Comparison of ENCODE assay signal across 30 mouse cellular contexts in the genomic region with DNA sequence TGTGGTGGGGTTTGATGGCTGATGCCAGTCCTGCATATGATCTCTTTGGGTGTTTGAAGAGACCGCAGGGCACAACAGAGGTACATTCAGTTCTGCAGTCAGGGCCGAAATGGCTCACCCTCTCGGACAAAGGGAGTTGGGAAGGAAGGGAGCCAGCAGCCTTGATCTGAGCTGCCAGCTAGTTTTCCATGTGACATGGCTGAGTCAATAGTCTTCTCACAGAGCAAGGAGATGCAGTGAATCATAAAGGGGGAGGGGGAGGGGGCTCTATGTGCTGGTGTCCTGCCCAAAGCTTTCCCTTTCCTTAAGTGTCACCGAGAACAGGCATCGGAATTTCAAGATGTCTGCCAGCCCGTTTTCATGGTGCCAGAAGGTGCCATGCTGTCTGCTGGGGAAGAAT. TPM values are rescaled to one million over a fixed set of nuclear protein-coding genes. Genes with fewer than 3 reads are reported as not detected.
DNase-seq lines count a peak whose midpoint lies in the region; ATAC-seq lines count a peak whose summit lies in the region.
"Had no signal": no experiment of that assay in that cellular context is flagged by ENCODE, and none has a peak within 500 bp of the region (broad histone marks: within the 10 kb centered on the region; RNA-seq: fewer than 3 reads in every experiment).

No protein-coding gene starts in this region.

- no peak overlapping the region for H3K27ac ChIP-seq in midbrain, embryonic 11.5 days (ENCODE audit: low read depth, low read length)
- no peak overlapping the region for H3K27ac ChIP-seq in midbrain, embryonic 14.5 days (replicated peaks; ENCODE audit: low read depth, low read length)
- H3K27ac ChIP-seq: embryonic facial prominence, embryonic 13.5 days; forebrain, embryonic 13.5 days; hindbrain, embryonic 10.5 days; left cerebral cortex, adult 2 months; liver, embryonic 13.5 days; neural tube, embryonic 15.5 days had no signal

- 93% methylated on average over 6 of the region's 6 CpGs for WGBS in midbrain, embryonic 11.5 days
- 88% methylated on average over 6 of the region's 6 CpGs for WGBS in midbrain, embryonic 14.5 days

- no peak overlapping the region for H3K4me2 ChIP-seq in midbrain, embryonic 11.5 days
- no peak overlapping the region for H3K4me2 ChIP-seq in midbrain, embryonic 14.5 days (ENCODE audit: low read length)
- H3K4me2 ChIP-seq: embryonic facial prominence, embryonic 13.5 days; forebrain, embryonic 13.5 days; heart, embryonic 12.5 days; liver, embryonic 13.5 days; neural tube, embryonic 15.5 days had no signal

- H3K4me3 ChIP-seq in midbrain, embryonic 11.5 days (ENCODE audit: low read depth, low read length), result no peak overlapping the region
- H3K4me3 ChIP-seq in midbrain, embryonic 14.5 days (replicated peaks; ENCODE audit: low read depth, low read length), result no peak overlapping the region
- H3K4me3 ChIP-seq: embryonic facial prominence, embryonic 13.5 days; erythroblast, embryonic 14.5 days; forebrain, embryonic 13.5 days; heart, embryonic 12.5 days; hindbrain, embryonic 10.5 days; left cerebral cortex, adult 2 months; liver, embryonic 13.5 days; megakaryocyte, embryonic 14.5 days; neural tube, embryonic 15.5 days had no signal

- peak; percentile 55 for ATAC-seq in frontal cortex, adult (ENCODE audit: low TSS enrichment)
- no peak for ATAC-seq in midbrain, embryonic 11.5 days (ENCODE audit: low FRiP score)
- ATAC-seq in midbrain, embryonic 14.5 days (ENCODE audit: low FRiP score, low TSS enrichment), result no peak
- ATAC-seq in monocyte, adult 5-6 weeks (replicated peaks; ENCODE audit: insufficient number of reproducible peaks, low FRiP score, low TSS enrichment, poor library complexity, severe bottlenecking), result no peak
- ATAC-seq: CD4-positive, CD25-positive, alpha-beta regulatory T cell, adult 4 months; forebrain, embryonic 13.5 days; intestine, embryonic 16.5 days; midbrain, embryonic 16.5 days; Patski had no signal

- H3K36me3 ChIP-seq in midbrain, embryonic 11.5 days (ENCODE audit: control insufficient read depth, insufficient read depth, low read length), result no peaks in the 10 kb centered on the region
- no peaks in the 10 kb centered on the region for H3K36me3 ChIP-seq in midbrain, embryonic 14.5 days (ENCODE audit: control insufficient read depth, insufficient read depth, low read length)
- H3K36me3 ChIP-seq: embryonic facial prominence, embryonic 13.5 days; hindbrain, embryonic 10.5 days; liver, embryonic 13.5 days; neural tube, embryonic 15.5 days had no signal

- DNase-seq in frontal cortex, postnatal 36 days (ENCODE audit: low spot score in 2 of 2), result no peak
- DNase-seq in midbrain, embryonic 11.5 days (ENCODE audit: low spot score, missing footprints), result peak; percentile 8
- no peak for DNase-seq in midbrain, embryonic 14.5 days
- DNase-seq in adrenal gland, postnatal 10 days, result peak; percentile 56
- peak; percentile 34 for DNase-seq in fibroblast of lung, adult 2 months (ENCODE audit: low read depth)
- DNase-seq: cerebellum, adult 8-10 months; cerebellum, postnatal 36 days; embryo, embryonic 11 days; gastrocnemius, postnatal 14 days; heart, adult 11 months; kidney, adult 9 months; kidney, postnatal 4 days; liver, embryonic 13.5 days; lung, adult 2 months; lung, postnatal 36 days; right cerebral cortex, postnatal 25 days had no signal

- no peak overlapping the region for H3K9ac ChIP-seq in midbrain, embryonic 11.5 days (ENCODE audit: low read length)
- no peak overlapping the region for H3K9ac ChIP-seq in midbrain, embryonic 14.5 days (replicated peaks; ENCODE audit: low read length)
- H3K9ac ChIP-seq: embryonic facial prominence, embryonic 13.5 days; forebrain, embryonic 13.5 days; heart, embryonic 12.5 days; liver, embryonic 13.5 days; neural tube, embryonic 15.5 days had no signal

- H3K9me3 ChIP-seq in midbrain, embryonic 11.5 days (ENCODE audit: control insufficient read depth, low read length), result no peaks in the 10 kb centered on the region
- no peaks in the 10 kb centered on the region for H3K9me3 ChIP-seq in midbrain, embryonic 14.5 days (ENCODE audit: control insufficient read depth, low read length)
- H3K9me3 ChIP-seq: embryonic facial prominence, embryonic 13.5 days; forebrain, embryonic 13.5 days; heart, embryonic 12.5 days; hindbrain, embryonic 10.5 days; liver, embryonic 13.5 days; neural tube, embryonic 15.5 days had no signal

- no peaks in the 10 kb centered on the region for H3K27me3 ChIP-seq in midbrain, embryonic 11.5 days (ENCODE audit: control insufficient read depth, insufficient read depth, low read length)
- no peaks in the 10 kb centered on the region for H3K27me3 ChIP-seq in midbrain, embryonic 14.5 days (ENCODE audit: control insufficient read depth, insufficient read depth, low read length)
- H3K27me3 ChIP-seq: embryonic facial prominence, embryonic 13.5 days; forebrain, embryonic 13.5 days; heart, embryonic 12.5 days; neural tube, embryonic 15.5 days; Patski had no signal

- no peaks in the 10 kb centered on the region for H3K4me1 ChIP-seq in midbrain, embryonic 11.5 days (ENCODE audit: control insufficient read depth, insufficient read depth, low read length)
- H3K4me1 ChIP-seq in midbrain, embryonic 14.5 days (ENCODE audit: control insufficient read depth, insufficient read depth, low read length), result no peaks in the 10 kb centered on the region
- H3K4me1 ChIP-seq: embryonic facial prominence, embryonic 13.5 days; forebrain, embryonic 13.5 days; liver, embryonic 13.5 days; megakaryocyte, embryonic 14.5 days; neural tube, embryonic 15.5 days had no signal

RNA-seq across cellular contexts. Expression of a gene that starts 46.8 kb away (rescaled TPM):
- 9.7 TPM in 2 replicates for polyA plus RNA-seq in midbrain, embryonic 11.5 days (2014; fragmentation: Nextera tagmentation; extraction: Ambion mirVana)
- 8.1 and 8.7 TPM in 2 replicates for polyA plus RNA-seq in midbrain, embryonic 14.5 days (2014; fragmentation: Nextera tagmentation; extraction: Ambion mirVana)
- total RNA-seq in adrenal gland, postnatal 10 days (2021), result 1 to 10 TPM; 5.5 to 7.7 TPM
- total RNA-seq in monocyte, adult 5-6 weeks (2017), result not detected in 3 replicates
- polyA plus RNA-seq: CD4-positive, CD25-positive, alpha-beta regulatory T cell, adult 4 months; erythroblast, embryonic 14.5 days had no signal

RNA-seq across cellular contexts. Expression of a gene that starts 54.7 kb away (rescaled TPM):
- 26.9 and 31.6 TPM in 2 replicates for polyA plus RNA-seq in midbrain, embryonic 11.5 days (2014; fragmentation: Nextera tagmentation; extraction: Ambion mirVana)
- 18.9 and 28.2 TPM in 2 replicates for polyA plus RNA-seq in midbrain, embryonic 14.5 days (2014; fragmentation: Nextera tagmentation; extraction: Ambion mirVana)
- total RNA-seq in adrenal gland, postnatal 10 days (2021), result 10 to 100 TPM; 37.4 to 50.4 TPM
- 18.7 to 69.1 TPM (median 39.3 TPM) in 3 replicates for total RNA-seq in monocyte, adult 5-6 weeks (2017)

Comparison
In these comparisons a context has a peak if more than half of its experiments do, and no peak if none do; other contexts are left out.
1. DNase-seq: peak in midbrain, embryonic 11.5 days (single experiment), adrenal gland, postnatal 10 days (single experiment) and fibroblast of lung, adult 2 months (single experiment); none in frontal cortex, postnatal 36 days (0 of 2) and midbrain, embryonic 14.5 days (single experiment).